Mouse (Mus musculus) lung, embryonic 16.5 days (tissue): ENCODE measurements around the gene Kiss1. TPM values are rescaled to one million over a fixed set of nuclear protein-coding genes. Genes with fewer than 3 reads are reported as not detected.
A peak's percentile ranks its signal among the peaks of the same experiment; 100 is the strongest.

Experiments
- ATAC-seq: fragments of 200-750 bp; cut with Nextera tagmentation; 2 replicates; pipeline ENCODE4 v1.8.0; 2017; ENCODE audit warnings: low read depth, mild to moderate bottlenecking, moderate library complexity
- H3K27ac ChIP-seq: fragments of 300-500 bp; sonication (generic); 2 replicates; pipeline ENCODE4 v1.5.1; 2014; ENCODE audit warnings: mild to moderate bottlenecking, control low read depth, low read length
- H3K27me3 ChIP-seq: fragments of 300-500 bp; sonication (generic); 2 replicates; pipeline ENCODE4 v1.6.1; 2014; ENCODE audit warnings: low read depth, low read length, mixed read lengths; ENCODE audit not compliant: control insufficient read depth, insufficient read depth
- H3K36me3 ChIP-seq: fragments of 300-500 bp; sonication (generic); 2 replicates; pipeline ENCODE4 v1.6.1; 2014; ENCODE audit warnings: low read length; ENCODE audit not compliant: control insufficient read depth, insufficient read depth
- H3K4me1 ChIP-seq: fragments of 300-500 bp; sonication (generic); replicated peaks from 2 replicates; pipeline ENCODE4 v1.6.1; 2014; ENCODE audit warnings: low read length, mixed read lengths; ENCODE audit not compliant: control insufficient read depth, insufficient read depth
- H3K4me2 ChIP-seq: fragments of 300-500 bp; sonication (generic); 2 replicates; pipeline ENCODE4 v1.6.1; 2014; ENCODE audit warnings: low read depth, low read length, control low read depth
- H3K4me3 ChIP-seq: fragments of 300-500 bp; sonication (generic); 2 replicates; pipeline ENCODE4 v1.5.1; 2014; ENCODE audit warnings: mild to moderate bottlenecking, low read length, control low read depth
- H3K9ac ChIP-seq: fragments of 300-500 bp; sonication (generic); 2 replicates; pipeline ENCODE4 v1.6.1; 2014; ENCODE audit warnings: low read length, control low read depth
- H3K9me3 ChIP-seq: fragments of 300-500 bp; sonication (generic); 2 replicates; pipeline ENCODE4 v1.6.1; 2016; ENCODE audit warnings: low read length; ENCODE audit not compliant: control insufficient read depth
- WGBS: fragments of 180-500 bp; shearing (Covaris S2); extraction: QIAGEN DNeasy Blood & Tissue Kit; methylation state at CpG from one replicate; pipeline ENCODE4 v1.1.7; 2014; 5-methylcytosine and 5-hydroxymethylcytosine counted together
- polyA plus RNA-seq: library from polyadenylated mRNA; unstranded; fragments of >200 nt; fragmentation: Nextera tagmentation; extraction: Ambion mirVana; gene quantifications from 2 replicates; pipeline ENCODE4 v1.2.1, GENCODE M21; 2015

The Kiss1 gene
- polyA plus RNA-seq, 1 experiment from 2014 or later: 8.0 TPM

DNA sequence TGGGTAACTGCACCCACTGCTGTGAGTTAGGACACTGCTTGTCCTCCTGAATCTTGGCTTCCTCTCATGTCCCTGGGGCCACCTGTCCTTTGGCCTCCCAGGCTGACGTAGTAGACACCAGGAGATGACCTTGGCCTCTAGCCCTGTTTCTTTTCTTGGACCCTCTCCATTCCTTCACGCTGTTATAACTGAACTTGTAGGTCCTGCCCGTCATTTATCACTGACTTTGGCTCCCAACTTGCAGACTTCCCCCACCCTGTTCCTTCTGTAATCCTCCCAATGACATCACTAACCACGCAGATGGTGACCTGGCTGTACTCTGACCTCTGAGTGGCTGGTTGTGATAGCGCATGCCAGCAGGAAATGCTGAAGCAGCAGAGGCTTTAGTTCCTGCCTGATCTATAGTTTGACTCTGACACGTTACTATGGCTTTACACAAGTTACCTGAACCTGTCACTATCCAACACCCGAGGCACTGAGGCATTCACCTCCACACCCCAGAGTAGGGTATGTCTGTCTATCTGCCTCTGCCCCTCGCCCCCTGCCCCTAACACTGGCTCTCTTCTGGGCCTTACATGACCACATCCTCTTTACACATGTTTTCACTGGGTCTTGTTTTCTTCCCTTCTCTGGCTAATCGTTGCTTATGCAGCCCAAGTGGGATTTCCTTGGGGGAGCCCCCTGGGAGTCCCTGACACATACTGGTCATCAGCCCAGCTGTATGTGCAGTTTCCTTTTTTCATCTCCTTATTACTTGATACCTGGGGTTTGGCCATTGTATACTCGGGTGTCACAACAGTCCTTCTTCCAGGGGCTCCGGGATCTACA is 26.2 kb downstream of the Kiss1 start:
- 53% methylated on average over 11 of the region's 11 CpGs for WGBS
- H3K9me3 ChIP-seq: no peaks in the 10 kb centered on the region
- H3K4me2 ChIP-seq: no peak overlapping the region
- no peaks in the 10 kb centered on the region for H3K27me3 ChIP-seq
- H3K4me3 ChIP-seq: no peak overlapping the region
- no peak overlapping the region for H3K9ac ChIP-seq
- H3K4me1 ChIP-seq: no peaks in the 10 kb centered on the region
- no peaks in the 10 kb centered on the region for H3K36me3 ChIP-seq
- ATAC-seq: no peak
- no peak overlapping the region for H3K27ac ChIP-seq

DNA sequence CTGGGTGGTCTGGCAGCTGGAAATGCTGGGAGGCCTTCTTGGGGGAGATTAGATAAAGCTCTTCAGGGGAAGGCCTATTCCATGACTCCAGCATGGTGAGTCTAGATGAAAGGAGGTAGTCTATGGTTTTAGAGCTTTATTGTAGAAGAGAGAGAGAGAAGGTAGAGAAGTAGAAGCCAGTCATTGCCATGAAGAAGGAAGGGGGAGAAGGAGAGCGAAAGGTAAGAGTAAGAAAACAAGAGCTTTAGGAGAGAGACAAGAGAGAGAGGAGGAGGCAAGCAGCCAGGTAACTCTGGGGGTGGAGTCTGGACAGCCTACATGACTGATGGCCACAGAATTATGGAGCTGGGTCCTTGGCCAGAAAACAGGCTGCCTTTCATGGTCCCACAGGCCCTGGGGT is 28.5 kb downstream of the Kiss1 start, which contains the start of gene Ren1:
Gene Ren1, plus strand, starts transcription at position 301 of the 400 bp plus-strand sequence.
- H3K9me3 ChIP-seq: no peaks in the 10 kb centered on the region
- WGBS: 95% methylated on average over 1 of the region's 1 CpGs
- ATAC-seq: no peak
- H3K36me3 ChIP-seq: no peaks in the 10 kb centered on the region
- H3K4me3 ChIP-seq: no peak within 1 kb of the TSS
- no peak within 1 kb of the TSS for H3K4me2 ChIP-seq
- no peak within 1 kb of the TSS for H3K9ac ChIP-seq
- H3K4me1 ChIP-seq: no peaks in the 10 kb centered on the region
- H3K27ac ChIP-seq: no peak within 1 kb of the TSS
- no peaks in the 10 kb centered on the region for H3K27me3 ChIP-seq

DNA sequence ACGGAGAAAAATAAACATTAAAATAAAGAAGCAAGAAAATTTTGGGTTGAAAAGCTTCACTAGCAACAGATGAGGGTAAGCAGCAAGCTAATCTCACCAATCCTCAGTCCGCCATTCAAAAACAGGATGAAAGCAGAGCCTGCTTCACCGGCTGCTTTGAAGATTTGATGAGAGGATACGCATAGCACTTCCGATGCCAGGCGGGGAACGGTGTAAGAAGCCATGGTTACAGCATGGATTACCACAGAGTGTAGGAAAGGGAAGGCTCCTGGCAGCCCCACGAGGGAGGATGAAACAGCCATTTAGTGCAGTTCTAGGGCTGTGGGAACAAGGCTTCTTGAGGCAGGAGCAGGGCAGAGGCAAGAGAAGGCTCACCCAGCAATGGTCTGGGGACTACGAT is 30.1 kb downstream of the Kiss1 start:
- Histone ChIP-seq H3K9ac (no peak overlapping the region), H3K4me1 (peaks cover 3% of the 10 kb centered on the region; the same call in 1 of the 2 replicates), H3K4me3 (no peak overlapping the region), H3K36me3 (no peaks in the 10 kb centered on the region), H3K4me2 (no peak overlapping the region), H3K27me3 (no peaks in the 10 kb centered on the region; the same call in 1 of the 2 replicates), H3K27ac (no peak overlapping the region), H3K9me3 (no peaks in the 10 kb centered on the region)
- ATAC-seq: no peak
- WGBS: 43% methylated on average over 9 of the region's 9 CpGs

DNA sequence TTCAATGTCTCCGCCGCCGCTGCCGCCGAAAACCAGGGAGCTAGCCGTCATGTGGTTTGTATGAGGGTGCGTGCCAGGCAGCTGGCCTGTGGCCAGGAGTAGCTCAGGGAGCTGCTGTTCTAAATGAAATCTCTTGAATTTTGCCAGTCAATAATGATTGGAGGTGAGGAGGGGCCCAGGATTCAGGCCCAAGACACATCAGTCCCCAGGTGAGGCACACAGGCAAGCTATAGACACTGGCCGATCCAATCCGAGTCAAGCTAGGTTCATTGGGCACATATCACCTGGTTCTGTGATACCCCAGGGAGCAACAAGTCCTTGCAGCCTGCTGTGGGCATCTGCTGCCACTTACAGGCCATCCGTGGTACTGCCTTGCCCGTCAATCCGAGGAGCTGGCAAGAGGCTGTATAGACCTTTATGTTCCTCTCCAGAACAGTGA is 31.7 kb downstream of the Kiss1 start:
- H3K4me2 ChIP-seq: no peak overlapping the region

DNA sequence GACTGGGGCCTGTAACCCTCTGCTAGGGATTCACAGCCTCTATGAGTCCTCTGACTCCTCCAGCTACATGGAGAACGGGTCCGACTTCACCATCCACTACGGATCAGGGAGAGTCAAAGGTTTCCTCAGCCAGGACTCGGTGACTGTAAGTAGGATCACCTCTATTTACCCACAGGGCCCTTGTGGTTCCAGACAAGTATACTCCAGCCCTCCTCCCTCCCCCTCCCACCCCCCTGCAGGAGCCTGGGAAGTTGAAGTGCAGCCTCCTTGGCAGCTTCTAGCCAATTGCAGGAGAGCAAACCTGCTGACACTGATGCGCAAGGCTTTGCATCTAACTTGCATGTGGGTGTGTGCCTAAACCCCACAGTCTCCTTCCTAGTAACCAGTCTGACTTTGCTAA is 33.8 kb downstream of the Kiss1 start:
- Histone ChIP-seq H3K36me3 (no peaks in the 10 kb centered on the region), H3K27ac (no peak overlapping the region), H3K4me2 (no peak overlapping the region), H3K4me1 (peaks cover 3% of the 10 kb centered on the region; the same call in 1 of the 2 replicates), H3K27me3 (no peaks in the 10 kb centered on the region; the same call in 1 of the 2 replicates), H3K9me3 (no peaks in the 10 kb centered on the region), H3K9ac (no peak overlapping the region), H3K4me3 (no peak overlapping the region)
- 36% methylated on average over 5 of the region's 5 CpGs for WGBS
- ATAC-seq: peak; percentile 74

More for the DNA sequence above, 31.7 kb downstream of the Kiss1 start:
- H3K9ac ChIP-seq: no peak overlapping the region
- no peak overlapping the region for H3K4me3 ChIP-seq
- ATAC-seq: peak; percentile 29; the same call in 1 of the 2 replicates
- peaks cover 3% of the 10 kb centered on the region; the same call in 1 of the 2 replicates for H3K4me1 ChIP-seq
- no peaks in the 10 kb centered on the region; the same call in 1 of the 2 replicates for H3K27me3 ChIP-seq
- no peaks in the 10 kb centered on the region for H3K9me3 ChIP-seq
- H3K27ac ChIP-seq: no peak overlapping the region
- WGBS: 33% methylated on average over 12 of the region's 12 CpGs
- no peaks in the 10 kb centered on the region for H3K36me3 ChIP-seq

DNA sequence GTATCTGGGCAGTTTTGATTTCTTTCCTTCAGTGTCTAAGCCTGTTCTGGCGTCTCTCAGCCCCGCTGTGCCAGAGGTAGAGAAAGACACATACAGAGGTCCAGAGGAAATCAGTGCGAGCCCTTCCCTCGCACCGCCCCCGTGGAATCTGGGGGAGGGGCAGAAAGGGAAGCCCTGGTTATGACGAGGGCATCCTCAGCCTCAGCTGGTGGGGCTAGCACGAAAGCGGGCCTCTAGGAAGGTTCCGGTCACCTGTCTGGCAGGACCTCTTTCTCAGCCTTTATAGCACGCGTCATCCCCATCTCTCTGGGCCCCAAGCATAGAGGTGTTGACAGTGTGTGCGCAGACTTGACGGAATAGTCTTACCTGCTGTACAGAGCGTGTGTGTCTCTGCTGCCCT is 34.2 kb downstream of the Kiss1 start:
- WGBS: 32% methylated on average over 15 of the region's 15 CpGs
- Histone ChIP-seq H3K9me3 (no peaks in the 10 kb centered on the region), H3K27me3 (no peaks in the 10 kb centered on the region; the same call in 1 of the 2 replicates)

DNA sequence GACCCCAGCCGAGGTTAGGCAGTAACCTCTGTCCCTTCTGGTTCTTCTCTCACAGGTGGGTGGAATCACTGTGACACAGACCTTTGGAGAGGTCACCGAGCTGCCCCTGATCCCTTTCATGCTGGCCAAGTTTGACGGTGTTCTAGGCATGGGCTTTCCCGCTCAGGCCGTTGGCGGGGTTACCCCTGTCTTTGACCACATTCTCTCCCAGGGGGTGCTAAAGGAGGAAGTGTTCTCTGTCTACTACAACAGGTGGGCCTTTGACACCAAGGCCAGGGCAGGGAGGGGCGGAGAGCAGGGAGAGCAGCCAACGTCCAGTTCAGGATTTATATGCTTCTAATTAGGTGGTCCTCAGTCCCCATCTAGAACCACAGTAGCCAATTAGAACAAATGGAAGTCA is 34.7 kb downstream of the Kiss1 start:
- WGBS: 38% methylated on average over 8 of the region's 8 CpGs
- no peaks in the 10 kb centered on the region; the same call in 1 of the 2 replicates for H3K27me3 ChIP-seq
- no peak overlapping the region for H3K4me3 ChIP-seq
- H3K36me3 ChIP-seq: no peaks in the 10 kb centered on the region
- H3K4me1 ChIP-seq: peaks cover 3% of the 10 kb centered on the region; the same call in 1 of the 2 replicates
- no peak overlapping the region for H3K4me2 ChIP-seq
- H3K9me3 ChIP-seq: no peaks in the 10 kb centered on the region
- no peak for ATAC-seq
- no peak overlapping the region for H3K27ac ChIP-seq
- H3K9ac ChIP-seq: no peak overlapping the region

More for the DNA sequence above, 34.2 kb downstream of the Kiss1 start:
- H3K27ac ChIP-seq: no peak overlapping the region
- ATAC-seq: no peak; the same call in 1 of the 2 replicates
- H3K4me3 ChIP-seq: no peak overlapping the region
- H3K36me3 ChIP-seq: no peaks in the 10 kb centered on the region
- H3K9ac ChIP-seq: no peak overlapping the region
- H3K4me1 ChIP-seq: peaks cover 3% of the 10 kb centered on the region; the same call in 1 of the 2 replicates
- no peak overlapping the region for H3K4me2 ChIP-seq

DNA sequence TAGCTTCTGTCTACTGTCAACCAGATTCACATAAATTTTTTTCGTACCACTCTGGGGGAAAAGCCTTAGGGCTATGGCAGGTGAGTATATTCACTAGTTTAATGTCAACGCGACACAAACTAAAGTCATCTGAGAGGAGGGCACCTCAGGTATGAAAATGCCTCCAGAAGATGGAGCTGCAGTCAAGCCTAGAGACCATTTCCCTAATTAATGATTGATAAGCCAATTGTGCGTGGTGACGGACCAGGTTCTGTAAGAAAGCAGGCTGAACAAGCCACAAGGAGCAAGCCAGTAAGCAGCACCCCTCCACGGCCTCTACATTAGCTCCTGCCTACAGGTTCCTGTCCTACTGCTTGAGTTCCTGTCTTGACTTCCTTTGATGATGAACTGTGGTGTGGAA is 39.3 kb downstream of the Kiss1 start:
- Histone ChIP-seq H3K4me1 (peaks cover 11% of the 10 kb centered on the region), H3K4me3 (no peak overlapping the region), H3K36me3 (no peaks in the 10 kb centered on the region), H3K9me3 (no peaks in the 10 kb centered on the region), H3K27me3 (peaks cover 6% of the 10 kb centered on the region; the same call in 1 of the 2 replicates), H3K9ac (no peak overlapping the region), H3K4me2 (no peak overlapping the region), H3K27ac (no peak overlapping the region)
- 87% methylated on average over 6 of the region's 6 CpGs for WGBS
- no peak for ATAC-seq

DNA sequence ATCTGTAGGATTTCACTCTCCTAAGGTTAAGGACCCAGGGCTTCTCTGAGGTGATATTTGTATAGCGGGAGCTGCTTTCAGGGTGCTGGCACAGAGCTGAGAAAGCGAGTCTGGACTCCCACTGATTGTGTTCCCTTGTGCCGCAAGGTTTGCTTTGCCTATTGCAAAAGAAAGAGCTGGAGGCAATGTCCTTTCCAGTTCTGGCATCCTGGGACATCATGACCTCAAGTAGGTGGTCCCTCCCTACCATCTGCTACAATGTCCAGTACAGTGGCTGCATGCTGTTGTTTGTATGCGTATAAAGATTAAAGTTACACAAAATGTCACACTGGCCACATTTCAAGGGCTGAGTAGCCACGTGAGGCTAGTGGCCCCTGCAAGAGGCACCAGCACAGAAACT is 40.4 kb downstream of the Kiss1 start:
- H3K27me3 ChIP-seq: peaks cover 6% of the 10 kb centered on the region; the same call in 1 of the 2 replicates
- H3K4me3 ChIP-seq: no peak overlapping the region
- H3K4me1 ChIP-seq: peaks cover 11% of the 10 kb centered on the region
- WGBS: 81% methylated on average over 5 of the region's 5 CpGs
- no peaks in the 10 kb centered on the region for H3K9me3 ChIP-seq
- H3K9ac ChIP-seq: no peak overlapping the region
- H3K36me3 ChIP-seq: no peaks in the 10 kb centered on the region
- H3K4me2 ChIP-seq: no peak overlapping the region
- H3K27ac ChIP-seq: no peak overlapping the region
- no peak for ATAC-seq
